Mouse (Mus musculus) lung, embryonic 14.5 days (tissue): Measurements from ENCODE around the gene Trip10. TPM values are rescaled to one million over a fixed set of nuclear protein-coding genes. Genes with fewer than 3 reads are reported as not detected.

Experiments used
- ATAC-seq: fragments of 200-750 bp; cut with Nextera tagmentation; 2 replicates; pipeline ENCODE4 v1.8.0; 2017; ENCODE audit warnings: mild to moderate bottlenecking, moderate TSS enrichment, moderate library complexity; ENCODE audit not compliant: insufficient read depth
- DNase-seq: peaks from one replicate; pipeline ENCODE4 v3.0.0-alpha.2; 2015
- H3K27ac ChIP-seq: fragments of 300-500 bp; sonication (generic); 2 replicates; pipeline ENCODE4 v1.5.1; 2014; ENCODE audit warnings: low read depth, mild to moderate bottlenecking, moderate library complexity
- H3K27me3 ChIP-seq: fragments of 300-500 bp; sonication (generic); 2 replicates; pipeline ENCODE4 v1.6.1; 2014; ENCODE audit warnings: low read length, control low read depth; ENCODE audit not compliant: insufficient read depth
- H3K36me3 ChIP-seq: fragments of 300-500 bp; sonication (generic); 2 replicates; pipeline ENCODE4 v1.6.1; 2014; ENCODE audit warnings: control low read depth; ENCODE audit not compliant: insufficient read depth
- H3K4me1 ChIP-seq: fragments of 300-500 bp; sonication (generic); 2 replicates; pipeline ENCODE4 v1.6.1; 2014; ENCODE audit warnings: antibody characterized with exemption, control low read depth; ENCODE audit not compliant: insufficient read depth
- H3K4me2 ChIP-seq: fragments of 300-500 bp; sonication (generic); 2 replicates; pipeline ENCODE4 v1.6.1; 2014; ENCODE audit warnings: mild to moderate bottlenecking
- H3K4me3 ChIP-seq: fragments of 300-500 bp; sonication (generic); 2 replicates; pipeline ENCODE4 v1.5.1; 2014; ENCODE audit warnings: low read depth, low read length
- H3K9ac ChIP-seq: fragments of 300-500 bp; sonication (generic); 2 replicates; pipeline ENCODE4 v1.6.1; 2014
- H3K9me3 ChIP-seq: fragments of 300-500 bp; sonication (generic); 2 replicates; pipeline ENCODE4 v1.6.1; 2016; ENCODE audit warnings: low read depth, low read length, control low read depth
- CTCF ChIP-seq: IDR thresholded peaks from 2 replicates; pipeline ENCODE4 v1.5.1; 2016; ENCODE audit warnings: antibody characterized with exemption, low read depth
- WGBS: fragments of 180-500 bp; shearing (Covaris S2); extraction: QIAGEN DNeasy Blood & Tissue Kit; methylation state at CpG from one replicate; pipeline ENCODE4 v1.1.7; 2014; 5-methylcytosine and 5-hydroxymethylcytosine counted together
- microRNA-seq: library from miRNA; unstranded; fragments of <30 nt; microRNA quantifications from one replicate; pipeline ENCODE4, GENCODE M21; 2016; ENCODE audit warnings: borderline number of aligned reads
- polyA plus RNA-seq: library from polyadenylated mRNA; unstranded; fragments of >200 nt; fragmentation: Nextera tagmentation; extraction: Ambion mirVana; gene quantifications from 2 replicates; pipeline ENCODE4 v1.2.1, GENCODE M21; 2014

Trip10 gene
- polyA plus RNA-seq, 1 experiment from 2014 or later = 39.9 TPM

- 65% methylated on average over 4 of the region's 4 CpGs for WGBS
- DNase-seq = no peak
- TF ChIP-seq CTCF = no peak
- no peak for ATAC-seq
- Histone ChIP-seq H3K4me2 (no peak overlapping the region), H3K27ac (no peak overlapping the region), H3K9ac (no peak overlapping the region), H3K4me3 (no peak overlapping the region), H3K4me1 (no peaks in the 10 kb centered on the region), H3K36me3 (no peaks in the 10 kb centered on the region), H3K27me3 (no peaks in the 10 kb centered on the region), H3K9me3 (no peaks in the 10 kb centered on the region)
These were observed 56.3 kb downstream of the Trip10 start for GRCm38 (mm10) chr17:57305593-57305992.

- WGBS = 65% methylated on average over 6 of the region's 6 CpGs
- Histone ChIP-seq H3K4me3 (no peak overlapping the region), H3K27me3 (no peaks in the 10 kb centered on the region), H3K9ac (no peak overlapping the region), H3K9me3 (no peaks in the 10 kb centered on the region), H3K4me1 (no peaks in the 10 kb centered on the region), H3K4me2 (no peak overlapping the region), H3K27ac (no peak overlapping the region), H3K36me3 (no peaks in the 10 kb centered on the region)
- DNase-seq (no peak), ATAC-seq (no peak)
- no peak for TF ChIP-seq CTCF
These were observed 57.8 kb downstream of the Trip10 start for GRCm38 (mm10) chr17:57307074-57307473.

GRCm38 (mm10) chr17:57311801-57312200 lies 62.5 kb downstream of the Trip10 start:
- TF ChIP-seq CTCF = no peak
- ATAC-seq (no peak), DNase-seq (peak; percentile 6)
- Histone ChIP-seq H3K9ac (no peak overlapping the region), H3K9me3 (no peaks in the 10 kb centered on the region), H3K4me3 (no peak overlapping the region), H3K27ac (no peak overlapping the region), H3K36me3 (no peaks in the 10 kb centered on the region), H3K27me3 (no peaks in the 10 kb centered on the region), H3K4me2 (no peak overlapping the region), H3K4me1 (no peaks in the 10 kb centered on the region)
- 26% methylated on average over 13 of the region's 13 CpGs for WGBS

Small RNAs within 50 kb of the gene (microRNA-seq; reads per million reads assigned to microRNA genes)
- gene Mir6978 = not detected

Other genes starting within 250 kb of the Trip10 start
- gene Pspn, start 249.4 kb upstream of the Trip10 start, polyA plus RNA-seq = 0.46 and 1.0 TPM in 2 replicates
- gene Gtf2f1, start 238.2 kb upstream of the Trip10 start, polyA plus RNA-seq = 53.2 and 60.2 TPM in 2 replicates
- 0.16 TPM in 1 of 2 replicates, not detected in the other for gene Gm17949, start 238.0 kb upstream of the Trip10 start, polyA plus RNA-seq
- gene Khsrp, start 217.9 kb upstream of the Trip10 start, polyA plus RNA-seq = 60.8 and 69.4 TPM in 2 replicates
- gene Slc25a41, start 207.8 kb upstream of the Trip10 start, polyA plus RNA-seq = 0.15 and 0.16 TPM in 2 replicates
- 38.6 and 41.3 TPM in 2 replicates for gene Crb3, start 190.3 kb upstream of the Trip10 start, polyA plus RNA-seq
- 8.4 and 10.3 TPM in 2 replicates for gene Slc25a23, start 189.6 kb upstream of the Trip10 start, polyA plus RNA-seq
- gene Dennd1c, start 170.9 kb upstream of the Trip10 start, polyA plus RNA-seq = 3.4 and 4.6 TPM in 2 replicates
- gene Tubb4a, start 161.7 kb upstream of the Trip10 start, polyA plus RNA-seq = 20.3 and 22.9 TPM in 2 replicates
- 8.1 and 8.5 TPM in 2 replicates for gene Tnfsf9, start 144.1 kb upstream of the Trip10 start, polyA plus RNA-seq
- gene Cd70, start 99.7 kb upstream of the Trip10 start, polyA plus RNA-seq = not detected in 2 replicates
- gene Tnfsf14, start 55.3 kb upstream of the Trip10 start, polyA plus RNA-seq = 0.16 and 0.46 TPM in 2 replicates
- 0.64 and 0.67 TPM in 2 replicates for gene C3, start 21.3 kb upstream of the Trip10 start, polyA plus RNA-seq
- 30.8 and 33.9 TPM in 2 replicates for gene Gpr108, start 1.0 kb upstream of the Trip10 start, polyA plus RNA-seq
- gene Vav1, start 29.6 kb downstream of the Trip10 start, polyA plus RNA-seq = 2.7 TPM in 2 replicates
- 5.6 and 6.2 TPM in 2 replicates for gene Adgre1, start 109.2 kb downstream of the Trip10 start, polyA plus RNA-seq